Mouse (Mus musculus) olfactory bulb, adult 2 months (tissue): ENCODE measurements around the gene Gm17783.

ENCODE experiments used
- CTCF ChIP-seq: fragments of 200-500 bp; IDR thresholded peaks from 2 replicates; pipeline ENCODE4 v1.5.1; 2012; ENCODE audit warnings: low read depth, mild to moderate bottlenecking, low read length, moderate library complexity; ENCODE audit not compliant: insufficient read depth
- POLR2A ChIP-seq: fragments of 200-500 bp; IDR thresholded peaks from 2 replicates; pipeline ENCODE4 v1.6.1; 2012; ENCODE audit warnings: mild to moderate bottlenecking, low read depth, low read length, moderate library complexity; ENCODE audit not compliant: insufficient read depth

DNA sequence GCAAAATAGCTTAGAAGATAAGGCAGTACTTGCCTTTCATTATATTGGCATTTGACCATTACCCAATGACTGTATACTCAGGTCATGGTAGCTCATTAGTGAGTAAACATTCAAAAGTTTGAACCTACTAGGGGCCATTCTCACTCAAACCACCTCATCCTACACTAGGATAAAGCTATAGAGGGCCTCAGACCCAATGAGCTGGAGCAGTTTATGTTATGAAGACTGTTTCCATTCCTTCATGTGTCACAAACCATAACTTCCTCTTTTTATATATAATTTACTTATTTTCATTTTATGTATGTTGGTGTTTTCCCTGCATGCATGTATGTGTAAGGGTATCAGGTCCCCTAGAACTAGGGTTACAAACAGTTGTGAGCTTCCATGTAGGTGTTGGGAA is 16.1 kb upstream of the Gm17783 start:
- TF ChIP-seq CTCF (no peak), POLR2A (no peak)
